Mouse (Mus musculus): ENCODE data around the gene Abhd5. TPM values are rescaled to one million over a fixed set of nuclear protein-coding genes. Genes with fewer than 3 reads are reported as not detected.

Gene Abhd5
- polyA plus RNA-seq, 1 experiment from 2014 or later, result 18.0 TPM

DNA sequence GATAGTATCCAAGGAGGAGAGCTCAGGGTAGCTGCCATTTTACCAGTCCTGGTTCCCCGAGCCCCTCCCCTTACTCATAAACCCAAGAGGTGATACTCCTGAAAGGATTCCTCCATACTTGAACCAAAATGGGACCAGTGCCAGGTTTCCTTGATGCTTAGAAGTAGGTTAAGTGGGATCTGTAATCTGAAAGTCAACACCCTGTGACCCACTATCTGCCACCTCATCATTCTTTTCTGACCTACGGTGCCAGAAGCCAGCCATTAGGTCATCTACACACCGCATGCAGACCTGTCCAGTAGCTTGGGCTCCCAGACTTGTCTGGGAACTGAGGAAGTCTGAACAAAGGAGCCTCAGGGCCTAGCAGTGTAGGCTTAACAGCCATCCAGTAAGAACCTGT lies 34.6 kb downstream of the Abhd5 start:
- Histone ChIP-seq H3K27me3 (ENCODE audit: low read depth, poor library complexity, severe bottlenecking) (peaks cover 6% of the 10 kb centered on the region; the same call in 1 of the 2 replicates), H3K9me3 (replicated peaks) (no peaks in the 10 kb centered on the region), H3K36me3 (no peaks in the 10 kb centered on the region), H3K27ac (replicated peaks) (no peak overlapping the region), H3K4me3 (no peak overlapping the region), H3K4me1 (peaks cover 8% of the 10 kb centered on the region)
- WGBS, result 85% methylated on average over 3 of the region's 3 CpGs
- DNase-seq (ENCODE audit: low spot score), result no peak

GRCm38 (mm10) chr9:122389287-122389920 lies 38.0 kb downstream of the Abhd5 start:
- H3K27ac ChIP-seq (replicated peaks), result no peak overlapping the region
- H3K27me3 ChIP-seq (ENCODE audit: low read depth, poor library complexity, severe bottlenecking), result no peaks in the 10 kb centered on the region
- 92% methylated on average over 5 of the region's 5 CpGs for WGBS
- no peaks in the 10 kb centered on the region for H3K4me1 ChIP-seq
- H3K36me3 ChIP-seq, result no peaks in the 10 kb centered on the region
- no peak for DNase-seq (ENCODE audit: low spot score)
- no peaks in the 10 kb centered on the region for H3K9me3 ChIP-seq (replicated peaks)
- no peak overlapping the region for H3K4me3 ChIP-seq

DNA sequence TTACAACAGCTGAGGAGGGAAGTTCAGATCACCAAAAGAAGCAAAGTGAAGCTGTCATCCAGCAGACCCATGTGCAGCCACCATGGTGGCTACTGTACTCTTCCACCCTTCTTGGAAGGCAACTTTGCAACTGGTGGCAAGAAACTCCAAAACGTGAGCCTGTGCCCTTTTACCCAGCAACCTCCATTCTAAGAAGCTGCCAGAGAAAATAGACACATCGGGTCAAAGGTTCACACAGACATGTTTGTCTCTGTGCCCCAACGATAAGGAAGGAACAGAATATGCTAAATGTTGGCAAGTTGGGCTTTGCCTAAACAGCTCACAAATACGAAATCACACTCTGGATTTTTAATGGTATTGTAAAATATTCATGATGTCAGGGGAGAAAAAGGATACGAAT lies 44.4 kb downstream of the Abhd5 start:
- no peak overlapping the region for H3K4me3 ChIP-seq
- WGBS, result 79% methylated on average over 5 of the region's 5 CpGs
- no peaks in the 10 kb centered on the region for H3K36me3 ChIP-seq
- H3K27me3 ChIP-seq (ENCODE audit: low read depth, poor library complexity, severe bottlenecking), result no peaks in the 10 kb centered on the region
- no peaks in the 10 kb centered on the region for H3K4me1 ChIP-seq
- no peaks in the 10 kb centered on the region for H3K9me3 ChIP-seq (replicated peaks)
- DNase-seq (ENCODE audit: low spot score), result no peak
- H3K27ac ChIP-seq (replicated peaks), result no peak overlapping the region

GRCm38 (mm10) chr9:122397156-122397555 lies 45.7 kb downstream of the Abhd5 start:
- DNase-seq (ENCODE audit: low spot score), result no peak
- H3K4me1 ChIP-seq, result no peaks in the 10 kb centered on the region
- no peaks in the 10 kb centered on the region for H3K9me3 ChIP-seq (replicated peaks)
- H3K27ac ChIP-seq (replicated peaks), result no peak overlapping the region
- no peak overlapping the region for H3K4me3 ChIP-seq
- WGBS, result 80% methylated on average over 1 of the region's 1 CpGs
- H3K36me3 ChIP-seq, result no peaks in the 10 kb centered on the region
- no peaks in the 10 kb centered on the region for H3K27me3 ChIP-seq (ENCODE audit: low read depth, poor library complexity, severe bottlenecking)

DNA sequence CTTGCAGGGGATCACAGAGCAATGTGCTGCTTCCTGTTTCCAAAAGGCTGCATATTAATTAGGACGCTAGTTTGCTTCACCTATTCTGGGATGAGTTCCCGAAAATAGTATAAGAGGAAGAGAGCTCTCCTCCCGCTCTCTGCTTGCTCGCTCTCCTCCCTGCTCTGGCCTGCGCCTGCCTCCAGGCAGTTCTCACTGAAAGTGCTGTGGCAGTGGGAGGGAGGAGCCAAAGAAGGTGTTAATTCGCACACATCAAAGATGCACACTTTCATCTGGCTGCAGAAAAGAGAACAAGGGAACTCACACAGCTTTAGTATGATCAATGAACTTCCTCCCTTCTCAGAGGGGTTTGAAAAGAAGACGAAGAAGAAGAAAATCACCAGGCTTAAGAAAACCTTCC lies 47.3 kb downstream of the Abhd5 start:
- no peak overlapping the region for H3K4me3 ChIP-seq
- no peaks in the 10 kb centered on the region for H3K9me3 ChIP-seq (replicated peaks)
- no peak for DNase-seq (ENCODE audit: low spot score)
- H3K4me1 ChIP-seq, result no peaks in the 10 kb centered on the region
- no peak overlapping the region for H3K27ac ChIP-seq (replicated peaks)
- no peaks in the 10 kb centered on the region for H3K27me3 ChIP-seq (ENCODE audit: low read depth, poor library complexity, severe bottlenecking)
- 69% methylated on average over 7 of the region's 7 CpGs for WGBS
- H3K36me3 ChIP-seq, result no peaks in the 10 kb centered on the region

GRCm38 (mm10) chr9:122401239-122401638 lies 49.8 kb downstream of the Abhd5 start:
- WGBS, result 89% methylated on average over 4 of the region's 4 CpGs
- Histone ChIP-seq H3K4me1 (no peaks in the 10 kb centered on the region), H3K27me3 (ENCODE audit: low read depth, poor library complexity, severe bottlenecking) (no peaks in the 10 kb centered on the region), H3K4me3 (no peak overlapping the region), H3K9me3 (replicated peaks) (no peaks in the 10 kb centered on the region), H3K36me3 (no peaks in the 10 kb centered on the region), H3K27ac (replicated peaks) (no peak overlapping the region)
- no peak for DNase-seq (ENCODE audit: low spot score)

DNA sequence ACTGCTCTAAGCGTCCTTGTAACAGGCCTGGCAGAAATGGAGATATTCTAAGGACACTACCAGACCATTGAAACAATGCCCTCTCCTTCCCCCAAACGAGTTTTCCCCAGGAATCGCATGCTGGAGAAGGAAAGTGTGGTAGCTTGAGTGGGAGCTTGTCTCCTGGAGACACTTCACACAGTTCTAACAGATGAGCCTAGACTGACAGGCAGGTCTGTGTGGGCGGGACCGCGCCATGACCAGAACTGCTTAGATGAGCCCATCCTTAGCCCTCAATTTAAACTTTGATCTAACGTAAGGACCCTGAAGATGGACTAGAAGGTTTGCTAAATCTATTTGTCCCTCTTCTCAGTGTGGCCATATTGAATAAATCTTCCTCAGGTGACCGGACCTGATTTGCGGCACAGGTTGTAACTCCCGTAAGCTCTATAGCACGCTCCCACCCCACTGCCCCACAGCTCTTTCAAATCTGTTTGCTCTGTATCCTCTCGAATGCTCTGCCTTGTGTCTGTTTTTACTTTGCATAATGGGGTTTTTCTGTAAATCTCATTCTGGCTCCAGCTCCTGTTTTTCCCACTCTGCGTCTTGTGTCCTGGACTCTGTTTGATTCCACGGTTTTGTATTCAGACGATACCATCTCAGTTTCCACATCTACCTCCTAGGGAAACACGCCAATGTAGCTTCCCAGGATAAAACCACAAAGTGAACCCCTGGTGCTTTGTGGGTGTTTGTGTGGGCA lies 59.2 kb downstream of the Abhd5 start:
- DNase-seq (ENCODE audit: low spot score), result no peak
- no peaks in the 10 kb centered on the region for H3K4me1 ChIP-seq
- no peak overlapping the region for H3K27ac ChIP-seq (replicated peaks)
- H3K4me3 ChIP-seq, result no peak overlapping the region
- no peaks in the 10 kb centered on the region for H3K9me3 ChIP-seq (replicated peaks)
- H3K27me3 ChIP-seq (ENCODE audit: low read depth, poor library complexity, severe bottlenecking), result no peaks in the 10 kb centered on the region
- H3K36me3 ChIP-seq, result no peaks in the 10 kb centered on the region
- 92% methylated on average over 16 of the region's 16 CpGs for WGBS

DNA sequence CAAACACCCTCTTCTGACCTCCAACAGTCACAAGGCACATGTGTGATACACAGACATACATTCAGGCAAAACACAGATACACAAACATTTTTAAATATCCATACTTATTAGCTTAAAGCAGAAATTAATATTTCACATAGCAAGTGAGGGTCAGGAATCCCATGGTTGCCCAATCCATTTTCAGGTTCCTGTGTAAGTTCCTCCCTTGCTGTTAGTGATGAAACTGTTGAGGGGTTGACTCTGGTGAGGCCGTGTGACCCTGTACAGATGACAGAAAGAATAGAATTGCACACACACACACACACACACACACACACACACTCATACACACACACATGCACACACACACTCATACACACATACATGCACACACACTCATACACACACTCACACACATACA lies 63.2 kb downstream of the Abhd5 start:
- WGBS, result 96% methylated on average over 1 of the region's 1 CpGs
- Histone ChIP-seq H3K4me1 (no peaks in the 10 kb centered on the region), H3K27ac (replicated peaks) (no peak overlapping the region), H3K4me3 (no peak overlapping the region), H3K9me3 (replicated peaks) (no peaks in the 10 kb centered on the region), H3K27me3 (ENCODE audit: low read depth, poor library complexity, severe bottlenecking) (no peaks in the 10 kb centered on the region), H3K36me3 (no peaks in the 10 kb centered on the region)
- no peak for DNase-seq (ENCODE audit: low spot score)

GRCm38 (mm10) chr9:122415056-122415775 lies 63.8 kb downstream of the Abhd5 start:
- no peak overlapping the region for H3K4me3 ChIP-seq
- H3K36me3 ChIP-seq, result no peaks in the 10 kb centered on the region
- no peak overlapping the region for H3K27ac ChIP-seq (replicated peaks)
- no peak for DNase-seq (ENCODE audit: low spot score)
- H3K27me3 ChIP-seq (ENCODE audit: low read depth, poor library complexity, severe bottlenecking), result peaks cover 1% of the 10 kb centered on the region; the same call in 1 of the 2 replicates
- no peaks in the 10 kb centered on the region for H3K4me1 ChIP-seq
- 89% methylated on average over 8 of the region's 8 CpGs for WGBS
- no peaks in the 10 kb centered on the region for H3K9me3 ChIP-seq (replicated peaks)

- Histone ChIP-seq H3K36me3 (no peaks in the 10 kb centered on the region), H3K27me3 (ENCODE audit: low read depth, poor library complexity, severe bottlenecking) (peaks cover 5% of the 10 kb centered on the region; the same call in 1 of the 2 replicates), H3K27ac (replicated peaks) (no peak overlapping the region), H3K4me3 (no peak overlapping the region), H3K4me1 (peaks cover 5% of the 10 kb centered on the region; the same call in 1 of the 2 replicates), H3K9me3 (replicated peaks) (no peaks in the 10 kb centered on the region)
- 52% methylated on average over 2 of the region's 2 CpGs for WGBS
- no peak for DNase-seq (ENCODE audit: low spot score)
These were observed 65.2 kb downstream of the Abhd5 start for GRCm38 (mm10) chr9:122416617-122417016.

- no peak overlapping the region for H3K4me3 ChIP-seq
- no peaks in the 10 kb centered on the region for H3K36me3 ChIP-seq
- 82% methylated on average over 5 of the region's 5 CpGs for WGBS
- no peak for DNase-seq (ENCODE audit: low spot score)
- peaks cover 9% of the 10 kb centered on the region for H3K27me3 ChIP-seq (ENCODE audit: low read depth, poor library complexity, severe bottlenecking)
- no peak overlapping the region for H3K27ac ChIP-seq (replicated peaks)
- peaks cover 11% of the 10 kb centered on the region for H3K4me1 ChIP-seq
- H3K9me3 ChIP-seq (replicated peaks), result no peaks in the 10 kb centered on the region
These were observed 68.9 kb downstream of the Abhd5 start for GRCm38 (mm10) chr9:122420195-122420756.

DNA sequence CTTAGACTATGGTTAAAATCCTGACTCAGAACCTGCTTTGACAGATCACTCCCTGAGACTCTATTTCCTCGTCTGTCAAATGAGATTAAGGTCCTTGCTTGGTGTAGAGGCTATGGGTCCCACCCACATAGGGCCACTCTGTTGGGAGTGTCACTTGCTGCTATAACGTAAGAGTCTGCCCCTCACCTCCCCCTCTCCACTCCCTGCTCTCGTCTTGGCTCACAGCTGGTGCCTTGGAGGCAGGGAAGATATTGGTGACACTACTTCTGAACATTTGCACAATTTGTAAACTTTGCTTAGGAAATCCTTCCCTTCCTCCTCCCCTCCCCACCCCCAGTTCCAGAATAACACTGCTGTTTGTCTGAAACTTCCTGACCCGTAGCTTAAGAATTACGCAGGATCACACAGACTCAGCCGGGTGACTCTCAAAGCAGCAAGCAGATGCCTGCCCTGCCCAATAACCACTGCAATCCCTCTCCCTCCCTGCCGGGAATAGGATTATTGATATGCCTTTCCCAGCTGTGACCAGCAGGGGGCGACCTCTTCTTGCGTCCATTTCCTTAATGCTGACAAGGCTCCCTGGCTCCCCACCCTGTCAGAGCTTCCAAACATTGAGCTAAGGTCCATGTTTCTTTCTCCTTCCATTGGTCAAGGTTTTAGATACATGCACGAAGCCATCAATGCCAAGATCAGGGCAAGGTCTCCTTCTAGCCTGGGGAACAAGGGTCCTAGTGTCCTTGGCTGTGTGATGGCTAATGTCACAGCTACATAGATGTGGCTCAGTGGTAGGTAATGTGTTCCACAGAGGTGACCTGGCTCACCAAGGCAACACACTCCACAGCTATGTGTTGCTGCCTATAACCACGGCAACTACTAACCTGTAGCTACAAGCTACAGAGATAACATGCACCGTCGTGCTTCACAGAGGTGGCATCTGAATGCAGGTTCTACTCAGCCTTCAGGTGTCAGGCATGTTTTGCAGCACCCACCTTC lies 69.7 kb downstream of the Abhd5 start:
- no peak overlapping the region for H3K4me3 ChIP-seq
- H3K4me1 ChIP-seq, result peaks cover 11% of the 10 kb centered on the region
- peaks cover 9% of the 10 kb centered on the region for H3K27me3 ChIP-seq (ENCODE audit: low read depth, poor library complexity, severe bottlenecking)
- 24% methylated on average over 13 of the region's 13 CpGs for WGBS
- no peak overlapping the region for H3K27ac ChIP-seq (replicated peaks)
- peak; percentile 82 for DNase-seq (ENCODE audit: low spot score)
- no peaks in the 10 kb centered on the region for H3K36me3 ChIP-seq
- H3K9me3 ChIP-seq (replicated peaks), result no peaks in the 10 kb centered on the region

All from midbrain, embryonic 10.5 days (tissue).